Mouse (Mus musculus) left cerebral cortex, postnatal 14 days (tissue): ENCODE measurements around the gene Bicra. TPM values are rescaled to one million over a fixed set of nuclear protein-coding genes. Genes with fewer than 3 reads are reported as not detected.

Experiments
- DNase-seq, 2 experiments: peaks; one replicate each; pipeline ENCODE4 v3.0.0; 2021 to 2022; ENCODE audit warnings: low spot score in 2 of 2, mixed read lengths in 1 of 2
- intact Hi-C: fragments of 180-260 bp; cut with DNase I; formaldehyde crosslinking; loops from one replicate; pipeline ENCODE4 v1.15.1; 2025
- total RNA-seq, 2 experiments: library from RNA; stranded (reverse); gene quantifications; 2 replicates each; pipeline ENCODE4 v1.2.3; 2021

The Bicra gene
- total RNA-seq, 2 experiments from 2014 or later, result 14.6 to 16.9 TPM

DNA sequence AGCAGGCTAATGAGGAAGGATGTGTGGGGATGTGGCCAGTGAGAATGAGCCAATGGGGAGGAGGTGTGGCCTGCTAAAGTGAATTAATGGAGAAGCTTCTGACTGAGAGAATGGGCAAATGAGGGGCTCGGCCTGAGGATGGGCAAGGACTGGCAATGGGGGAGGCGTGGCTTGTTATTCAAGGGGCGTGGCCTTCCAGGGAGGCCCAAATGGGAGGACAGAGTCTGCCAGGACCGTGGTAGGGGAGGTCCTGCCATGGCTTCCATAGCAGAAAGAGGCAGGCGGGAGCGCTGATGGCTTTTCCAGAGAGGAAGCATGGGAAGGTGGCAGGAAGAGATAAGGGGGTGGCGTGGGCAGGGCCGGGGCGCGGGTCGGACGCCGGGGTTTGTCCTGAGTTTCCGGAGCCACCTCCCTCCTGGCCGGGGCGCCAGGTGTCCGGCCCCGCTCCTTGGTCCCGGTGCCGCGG, 92.7 kb downstream of the Bicra start:
- DNase-seq, result no peak
- intact Hi-C loops, result no loop called here

DNA sequence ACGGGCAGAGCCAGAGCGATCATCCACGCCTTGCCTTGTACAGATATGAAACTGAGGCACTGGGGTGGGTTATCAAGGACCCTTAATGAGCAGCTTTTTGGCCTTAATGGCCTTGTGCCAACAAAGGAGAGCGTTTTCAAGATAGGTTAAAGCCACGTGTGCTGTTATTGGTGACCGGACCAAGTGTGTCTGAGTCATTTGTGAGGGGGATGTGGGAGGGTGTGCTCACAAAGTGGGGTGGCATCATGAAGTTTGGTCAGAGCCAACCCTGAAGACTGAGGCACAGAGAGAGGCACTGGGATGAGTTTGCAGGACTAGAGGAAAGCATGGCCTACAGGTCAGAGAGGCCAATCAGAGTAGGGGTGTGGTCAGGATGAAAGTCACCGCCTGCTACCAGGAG, 93.3 kb downstream of the Bicra start:
- no peak for DNase-seq
- intact Hi-C loops, result no loop called here

DNA sequence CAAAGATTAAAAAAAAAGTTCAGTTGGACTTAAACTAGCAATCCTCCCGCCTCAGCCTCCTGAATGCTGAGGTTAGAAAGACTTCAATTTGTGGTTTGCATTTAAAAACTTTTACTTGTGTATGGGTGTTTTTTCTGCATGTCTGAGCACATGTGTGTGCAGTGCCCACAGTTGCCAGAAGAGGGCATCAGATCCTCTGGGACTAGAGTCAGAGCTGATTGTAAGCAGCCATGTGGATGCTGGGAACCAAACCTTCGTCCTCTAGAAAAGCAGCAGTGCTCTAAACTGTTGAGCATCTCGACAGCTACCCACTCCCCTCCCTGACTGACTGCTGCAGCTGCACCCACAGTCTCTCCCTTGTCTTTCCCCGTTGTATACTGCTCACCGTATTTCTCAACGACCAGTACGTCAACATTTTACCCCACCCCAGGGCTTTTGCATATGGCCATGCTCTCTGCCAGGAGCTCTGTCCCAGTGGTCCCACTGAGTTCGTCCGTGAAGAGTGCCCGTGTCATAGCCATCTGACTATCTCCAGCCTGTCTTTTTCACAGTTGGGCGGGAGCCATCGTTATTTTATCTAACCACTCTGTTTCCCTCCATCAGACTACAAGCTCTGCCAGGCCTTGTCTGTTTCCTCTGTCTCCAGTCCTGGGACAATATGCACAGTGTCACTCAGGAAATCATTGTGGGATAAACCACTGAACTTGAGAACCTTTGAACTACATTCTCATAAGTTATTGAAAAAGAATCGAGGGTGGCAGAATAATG, 94.2 kb downstream of the Bicra start:
- DNase-seq, result no peak
- intact Hi-C loops, result no loop called here

DNA sequence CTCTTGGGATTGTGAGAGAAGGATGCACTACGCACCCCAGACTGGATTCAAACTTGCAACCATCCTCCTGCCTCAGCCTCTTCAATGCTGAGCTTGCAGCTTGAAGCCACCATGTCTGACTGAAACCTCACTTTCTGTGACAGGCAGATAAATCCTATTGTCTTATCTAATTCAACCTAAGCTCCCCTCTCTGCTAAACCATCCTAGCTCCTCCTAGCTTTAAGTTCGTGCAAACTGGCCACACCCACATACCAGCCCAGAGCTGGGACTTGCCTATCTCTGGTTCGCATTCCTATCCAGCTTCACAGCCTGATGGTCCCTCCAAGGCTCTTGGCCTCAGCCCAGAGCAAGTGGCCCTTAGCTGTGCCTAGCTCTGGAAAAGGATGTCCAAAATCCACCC, 95.3 kb downstream of the Bicra start:
- intact Hi-C loops, result no loop called here
- no peak for DNase-seq

DNA sequence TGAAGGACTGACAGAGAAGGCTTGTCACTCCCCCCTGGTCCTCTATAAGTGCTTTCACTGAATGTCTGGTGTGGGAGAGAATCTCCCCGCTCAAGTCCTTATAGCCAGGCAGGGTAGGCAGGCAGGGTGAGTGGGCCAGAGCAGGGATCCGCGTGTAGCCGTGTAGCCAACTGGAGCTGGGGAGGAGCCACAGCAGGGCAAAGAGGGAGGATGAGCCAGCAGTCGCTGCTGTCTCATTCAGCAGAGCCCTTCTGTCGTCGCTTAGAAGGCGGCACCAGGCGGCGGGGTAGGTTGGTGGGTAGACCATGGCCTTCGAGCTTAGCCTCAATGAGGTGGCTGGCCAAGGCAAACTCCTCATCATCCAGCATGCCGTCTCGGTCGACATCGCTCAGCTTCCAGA, 97.7 kb downstream of the Bicra start:
- DNase-seq, result no peak
- intact Hi-C loops, result no loop called here

DNA sequence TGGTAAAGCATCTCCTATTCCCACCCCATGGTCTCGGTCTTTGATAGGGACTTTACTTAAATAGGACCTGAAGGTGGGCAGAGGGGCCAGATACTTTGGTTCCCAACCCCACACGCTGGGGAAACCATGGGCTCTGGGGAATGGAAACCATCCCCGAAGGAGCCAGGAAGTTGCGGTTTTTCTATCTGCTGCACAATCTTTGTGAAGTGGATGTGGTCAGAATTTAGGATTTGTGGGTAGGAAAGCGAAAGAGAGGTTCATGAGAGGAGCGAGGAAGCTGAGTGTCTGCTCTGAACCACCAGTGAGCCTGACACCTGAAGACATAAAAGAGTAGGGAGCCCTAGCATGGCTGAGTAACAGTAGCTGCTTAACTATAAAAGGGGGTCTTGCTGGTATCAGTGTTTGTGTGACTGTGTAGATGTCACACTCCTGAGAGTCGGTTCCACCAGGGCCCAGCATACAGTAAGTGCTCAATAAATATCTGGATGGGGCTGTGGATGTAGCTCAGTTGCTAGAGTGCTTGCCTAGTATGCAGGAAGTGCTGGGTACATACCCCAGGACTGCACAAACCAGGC, 98.4 kb downstream of the Bicra start:
- intact Hi-C loops, result no loop called here
- no peak for DNase-seq

DNA sequence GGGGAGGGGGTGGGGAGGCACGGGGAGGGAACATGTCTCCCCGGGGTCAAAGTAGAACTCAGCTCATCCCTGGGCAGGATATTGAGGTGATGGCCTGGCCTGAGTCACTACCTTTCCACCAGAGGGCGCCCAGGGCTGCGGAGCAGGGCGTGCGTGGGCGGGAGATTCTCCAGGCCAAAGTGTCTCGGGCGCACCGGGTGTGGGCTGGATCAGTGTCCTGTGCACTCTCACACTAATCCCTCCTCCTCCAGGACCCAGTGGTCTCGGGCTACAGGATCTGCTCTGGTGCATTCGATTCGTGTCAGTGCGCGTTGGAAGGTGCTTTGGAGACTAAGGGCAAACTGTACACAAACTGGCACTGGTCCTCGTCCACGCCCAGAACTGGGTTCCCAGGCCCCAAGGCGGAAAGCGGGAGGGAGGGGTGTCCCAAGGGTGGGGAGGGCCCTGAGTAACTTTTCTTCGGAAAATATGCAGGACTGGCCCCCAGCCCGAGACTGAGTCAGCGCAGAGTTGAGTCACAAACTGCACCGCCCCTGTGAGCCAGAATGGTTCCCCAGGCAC, 99.3 kb downstream of the Bicra start:
- peak; percentile 60 for DNase-seq
- intact Hi-C loops, result no loop called here

DNA sequence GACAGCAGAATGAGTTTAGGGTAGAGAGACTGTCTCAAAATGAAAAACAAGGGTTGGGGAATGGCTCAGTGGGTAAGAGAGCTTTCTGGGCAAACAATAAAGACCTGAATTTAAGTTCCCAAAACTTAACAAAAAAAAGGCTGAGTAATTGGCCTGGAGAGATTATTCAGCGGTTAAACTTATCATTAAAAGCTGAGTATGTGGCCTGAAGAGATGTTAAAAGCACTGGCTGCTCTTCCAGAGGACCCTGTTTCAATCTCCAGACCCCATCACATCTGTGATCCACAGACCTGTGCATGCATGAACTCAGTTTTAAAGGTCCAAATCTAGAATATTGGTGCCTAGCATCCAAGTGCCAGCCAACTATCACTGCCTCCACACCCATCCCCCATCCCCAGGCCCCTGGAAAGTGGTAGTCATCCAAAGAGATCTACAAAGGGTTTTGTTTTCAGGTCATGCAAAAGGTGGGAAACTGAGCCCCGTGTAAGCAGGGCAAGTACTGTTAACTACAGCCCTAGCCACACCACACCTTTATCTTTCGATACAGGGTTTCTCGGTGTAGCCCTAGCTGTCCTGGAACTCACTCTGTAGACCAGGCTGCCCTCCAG, 100.0 kb downstream of the Bicra start:
- intact Hi-C loops, result no loop called here
- no peak for DNase-seq

DNA sequence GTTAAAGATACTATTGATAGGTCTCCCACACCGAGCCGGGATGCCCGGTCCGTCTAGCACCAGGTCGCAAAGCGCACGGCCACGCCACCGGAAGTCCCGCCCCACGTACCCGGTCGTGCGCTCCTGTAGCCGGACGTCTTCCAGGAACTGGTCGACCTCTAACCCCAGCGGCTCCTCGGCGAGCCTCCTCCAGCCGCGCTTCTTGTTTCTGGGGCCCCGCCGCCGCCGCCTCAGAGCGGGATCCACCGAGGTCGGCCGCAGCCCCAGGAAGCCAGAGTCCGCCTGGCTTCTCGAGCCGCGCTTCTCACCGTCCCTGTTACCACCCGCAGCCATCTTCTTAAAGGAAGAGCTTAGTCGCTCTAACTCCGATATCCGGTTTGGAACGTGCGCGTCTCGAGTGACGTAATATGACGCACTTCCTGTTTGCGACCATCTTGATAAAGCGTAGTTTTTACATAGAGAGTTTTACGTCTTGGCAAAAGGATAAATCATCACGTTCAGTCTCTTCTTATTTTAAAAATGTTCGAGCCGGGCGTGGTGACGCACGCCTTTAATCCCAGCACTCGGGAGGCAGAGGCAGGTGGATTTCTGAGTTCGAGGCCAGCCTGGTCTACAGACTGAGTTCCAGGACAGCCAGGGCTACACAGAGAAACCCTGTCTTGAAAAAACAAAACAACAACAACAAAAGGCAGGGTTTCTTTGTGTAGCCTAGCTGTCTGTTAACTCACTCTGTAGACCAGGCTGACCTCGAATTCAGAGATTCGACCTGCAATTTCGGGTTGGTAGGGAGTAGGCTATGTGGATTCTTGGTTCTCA, 101.8 kb downstream of the Bicra start, which contains the start of gene Nop53:
Nop53 (minus strand) TSS at position 354 of the 816 bp plus-strand sequence.
- intact Hi-C loops, result no loop called here
- DNase-seq, result peak; percentile 93 to 97

DNA sequence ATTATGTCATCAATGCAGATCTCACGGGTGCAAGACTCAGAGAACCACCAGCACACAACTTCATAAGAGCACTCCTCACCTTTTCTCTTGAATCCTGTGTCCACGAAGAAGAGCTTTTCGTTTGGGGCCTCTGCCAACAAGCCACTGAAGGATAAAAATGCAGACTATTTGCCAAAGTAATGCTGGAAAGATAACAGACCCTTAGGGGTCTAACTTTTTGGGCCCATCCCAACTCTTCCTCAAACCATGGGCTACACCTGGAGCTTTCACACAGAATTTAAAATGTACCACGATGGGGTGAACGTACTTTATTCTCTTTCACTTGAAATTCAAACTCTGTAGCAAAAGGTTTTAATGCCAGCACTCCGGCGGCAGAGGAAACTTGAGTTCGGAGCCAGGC, 102.5 kb downstream of the Bicra start:
- intact Hi-C loops, result no loop called here
- DNase-seq, result no peak

DNA sequence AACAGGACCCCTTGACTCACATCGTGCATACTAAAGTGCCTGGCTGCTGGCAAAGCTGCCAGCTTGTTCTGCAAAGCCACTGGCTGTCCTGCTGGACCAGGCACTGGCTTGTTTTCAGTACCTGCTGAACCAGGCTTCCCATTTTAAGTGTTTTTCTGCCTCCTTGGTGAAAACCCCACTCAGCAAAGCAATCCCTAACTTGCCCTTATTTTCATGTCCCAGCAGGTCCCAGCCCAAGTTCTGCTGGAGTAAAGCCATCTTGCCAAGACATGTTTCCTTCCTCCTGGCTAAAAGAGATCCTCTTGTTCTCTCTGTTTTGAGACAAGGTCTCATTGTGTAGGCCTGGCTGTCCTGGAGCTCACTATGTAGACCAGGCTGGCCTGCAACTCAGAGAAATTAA, 103.4 kb downstream of the Bicra start:
- intact Hi-C loops, result no loop called here
- no peak for DNase-seq

DNA sequence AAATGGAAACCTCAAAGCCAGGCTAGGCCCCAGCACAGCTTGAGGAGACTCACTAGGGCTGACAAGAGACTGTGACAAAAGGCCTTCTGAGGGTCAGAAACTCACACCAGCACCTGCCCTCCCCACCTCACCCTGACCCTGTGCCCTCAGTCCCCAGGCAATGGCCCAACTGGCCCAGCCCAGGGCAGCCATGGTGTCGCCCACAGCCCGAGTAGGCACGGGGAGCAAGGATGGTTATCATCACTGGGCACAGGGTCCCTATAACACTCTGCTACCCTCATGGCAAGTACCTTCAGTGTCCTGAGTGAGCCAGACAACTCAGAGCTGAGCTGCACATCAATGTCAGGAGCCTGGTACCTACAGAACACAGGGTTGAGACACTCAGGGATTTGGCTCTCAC, 109.1 kb downstream of the Bicra start:
- no peak for DNase-seq
- intact Hi-C loops, result no loop called here

DNA sequence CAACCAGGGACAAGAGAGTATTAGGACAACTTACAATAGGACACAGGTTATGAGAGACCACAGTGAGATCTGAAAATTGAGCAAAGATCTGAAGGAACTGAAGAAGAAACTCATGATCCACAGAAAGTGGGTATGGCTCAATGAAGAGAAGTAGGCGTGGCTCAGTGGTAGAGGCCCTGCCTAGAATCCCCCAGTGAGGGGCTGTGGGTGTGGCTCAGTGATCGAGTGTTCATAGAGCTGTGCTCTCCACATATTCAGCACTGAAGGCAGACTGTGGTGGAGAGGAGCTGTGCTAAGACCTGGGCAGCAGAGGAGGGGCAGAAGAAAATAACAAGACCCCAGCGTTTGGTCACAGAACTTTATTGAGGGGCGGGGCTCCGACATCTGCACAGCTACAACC, 110.2 kb downstream of the Bicra start:
- intact Hi-C loops, result no loop called here
- DNase-seq, result no peak

DNA sequence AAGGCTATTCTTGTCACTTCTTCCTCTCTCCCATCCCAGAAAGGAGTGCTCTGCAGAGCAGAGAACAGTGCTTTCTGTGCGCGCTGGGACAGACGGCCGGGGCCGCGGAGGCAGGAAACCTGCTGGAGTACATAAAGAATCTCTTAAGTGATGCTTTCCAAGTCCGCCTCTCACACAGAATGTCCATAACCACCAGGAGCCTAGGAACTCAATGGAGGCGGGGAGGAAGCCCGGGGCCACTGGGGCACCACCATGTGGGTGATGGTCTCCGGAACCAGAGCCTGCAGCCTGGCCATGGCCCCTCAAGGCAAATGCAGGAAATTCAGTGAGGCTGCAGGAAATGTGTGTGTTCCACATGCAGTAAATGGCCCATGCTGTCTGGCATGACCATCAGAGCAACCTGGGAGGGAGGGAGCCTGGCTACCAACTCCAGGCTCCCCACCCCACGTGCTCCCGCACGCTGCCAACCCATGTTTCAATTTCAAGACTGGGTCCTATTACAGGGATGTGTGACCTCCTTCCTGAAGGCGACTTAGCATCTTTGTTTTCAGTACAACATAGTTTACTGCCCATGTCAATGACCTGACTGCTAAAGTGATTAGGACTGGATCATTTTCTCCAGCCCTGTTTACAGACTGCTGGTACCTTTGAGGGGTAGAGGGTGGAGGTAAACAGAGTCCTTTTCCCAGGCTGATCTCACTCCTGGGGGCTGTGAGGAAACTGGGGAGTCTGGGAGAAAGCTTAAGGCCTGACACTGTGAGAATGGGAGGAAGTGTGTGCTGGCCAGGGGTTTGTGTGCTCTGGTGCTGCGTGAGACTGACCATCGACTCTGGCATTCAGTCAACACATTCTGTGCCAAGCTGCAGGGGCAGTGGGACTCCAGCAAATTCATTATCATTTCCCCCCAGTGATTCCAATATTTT, 114.0 kb downstream of the Bicra start:
- intact Hi-C loops, result no loop called here
- peak; percentile 61 to 75 for DNase-seq

DNA sequence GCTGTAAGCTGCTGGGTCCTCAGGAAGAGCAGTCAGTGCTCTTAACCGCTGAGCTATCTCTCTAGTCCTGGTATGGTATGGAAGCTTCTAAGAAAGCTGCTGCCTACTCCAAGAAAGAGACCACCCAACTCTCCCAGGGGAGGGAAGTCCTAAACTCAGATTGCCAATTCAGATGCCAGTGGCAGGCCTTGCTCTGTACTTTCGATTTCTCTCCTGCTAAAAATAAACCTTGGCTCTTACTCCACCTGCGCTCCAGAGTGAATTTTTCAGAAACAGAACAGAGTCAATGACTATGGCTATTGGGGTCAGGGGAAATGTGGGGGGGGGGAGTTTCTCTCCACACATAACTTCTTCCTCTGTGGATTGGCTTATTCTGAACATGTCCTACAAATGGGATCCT, 116.1 kb downstream of the Bicra start:
- no peak for DNase-seq
- intact Hi-C loops, result no loop called here

DNA sequence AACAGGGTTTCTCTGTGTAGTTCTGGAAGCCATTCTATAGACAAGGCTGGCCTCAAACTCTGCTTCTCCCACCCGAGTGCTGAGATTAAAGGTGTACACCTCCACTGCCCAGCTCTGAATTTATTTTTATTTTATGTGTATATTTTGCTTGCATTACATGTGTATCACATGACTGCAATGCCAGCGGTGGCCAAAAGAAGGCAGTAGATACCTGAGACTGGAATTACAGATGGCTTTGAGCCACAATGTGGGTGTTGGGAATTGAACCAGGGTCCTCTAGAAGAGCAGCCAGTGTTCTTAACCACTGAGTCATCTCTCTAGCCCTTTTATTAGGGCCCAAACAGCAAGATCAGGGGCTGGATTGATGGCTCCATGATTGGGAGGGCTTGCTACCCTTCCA, 117.2 kb downstream of the Bicra start:
- no peak for DNase-seq
- intact Hi-C loops, result no loop called here

DNA sequence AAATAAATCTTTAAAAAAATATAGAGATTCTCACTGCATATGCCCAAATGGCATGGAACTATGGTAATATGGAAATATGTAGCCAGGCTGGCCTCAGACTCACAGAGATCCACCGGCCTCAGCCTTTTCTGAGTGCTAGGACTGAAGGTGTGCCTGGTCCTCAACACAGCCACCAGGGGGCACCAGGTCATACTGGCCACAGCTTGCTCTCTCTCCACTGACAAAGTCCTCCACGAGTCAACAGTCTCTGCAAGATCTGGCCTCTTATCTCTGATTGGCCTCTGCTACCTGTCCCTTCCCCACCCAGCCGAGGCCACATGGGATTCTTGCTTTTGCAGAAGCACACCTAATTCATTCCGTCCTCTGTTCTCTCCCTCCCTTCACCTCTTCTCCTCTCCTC, 117.8 kb downstream of the Bicra start:
- intact Hi-C loops, result no loop called here
- DNase-seq, result no peak

DNA sequence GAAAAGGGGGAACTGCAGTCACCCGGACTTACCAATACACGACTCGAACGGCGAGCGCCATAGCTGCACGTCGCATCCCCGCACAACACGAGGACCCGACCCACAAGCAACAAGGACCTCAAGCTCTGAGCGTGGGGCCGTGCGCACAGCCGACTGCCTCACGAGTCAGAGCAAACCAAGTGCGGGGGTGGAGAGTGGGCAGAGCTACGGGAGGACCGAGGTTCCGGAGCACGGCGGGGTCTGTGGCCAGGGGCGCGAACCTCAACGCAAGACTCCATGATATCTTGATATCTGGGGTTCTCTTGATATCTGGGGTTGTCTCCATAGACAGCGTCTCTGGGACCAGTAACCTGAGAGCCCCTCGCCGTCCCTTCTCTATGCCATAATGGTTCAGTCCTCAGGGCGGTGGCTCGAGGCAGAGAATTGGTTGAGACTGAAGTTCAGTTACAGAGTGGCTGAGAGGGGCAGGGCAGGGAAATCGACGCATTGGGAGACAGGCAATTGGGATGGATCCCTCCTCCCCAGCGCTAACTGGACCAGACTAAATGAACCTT, 125.4 kb downstream of the Bicra start, which contains the start of gene Selenow:
Selenow (minus strand) TSS at position 183 of the 554 bp plus-strand sequence.
- peak; percentile 92 to 96 for DNase-seq
- intact Hi-C loops, result no loop called here
